Mouse (Mus musculus) left cerebral cortex, postnatal 25 days (tissue): ENCODE results near the gene Gm44579. TPM values are rescaled to one million over a fixed set of nuclear protein-coding genes. Genes with fewer than 3 reads are reported as not detected.
A peak's percentile ranks its signal among the peaks of the same experiment; 100 is the strongest.

ENCODE experiments used
- DNase-seq, 2 experiments: peaks; one replicate each; pipeline ENCODE4 v3.0.0; 2022; ENCODE audit warnings: low spot score in 2 of 2, mixed read lengths in 1 of 2
- intact Hi-C: fragments of 180-260 bp; cut with DNase I; formaldehyde crosslinking; loops from one replicate; pipeline ENCODE4 v1.15.1; 2025
- total RNA-seq, 2 experiments: library from RNA; stranded (reverse); gene quantifications; 2 replicates each; pipeline ENCODE4 v1.2.3; 2021

Gene Gm44579
- total RNA-seq, 2 experiments from 2014 or later, result not detected

GRCm38 (mm10) chr15:98144861-98145507, 75.8 kb downstream of the Gm44579 start:
- DNase-seq, result no peak
- intact Hi-C loops, result loop anchor here (2.0 kb wide), 1 partner anchor 52 kb away; the partner anchor contains the start of genes Pfkm and Senp1

GRCm38 (mm10) chr15:98142515-98142914, 78.3 kb downstream of the Gm44579 start:
- peak in 1 of 2 experiments; percentile 34 for DNase-seq
- intact Hi-C loops, result loop anchor here (2.0 kb wide), 1 partner anchor 34 kb away; no protein-coding TSS in a partner anchor

- no peak for DNase-seq
- intact Hi-C loops, result no loop called here
These were observed 80.0 kb downstream of the Gm44579 start for GRCm38 (mm10) chr15:98140809-98141208.

GRCm38 (mm10) chr15:98139763-98140162, 81.0 kb downstream of the Gm44579 start:
- no peak for DNase-seq
- intact Hi-C loops, result no loop called here

- DNase-seq, result no peak
- intact Hi-C loops, result no loop called here
These were observed 83.9 kb downstream of the Gm44579 start for GRCm38 (mm10) chr15:98136871-98137270.

Other genes with a start within 250 kb of the Gm44579 start
- under 1 TPM; 0.18 to 0.48 TPM for gene Col2a1, start 216.3 kb downstream of the Gm44579 start, total RNA-seq
- 100 to 1,000 TPM; 398 to 408 TPM for gene Pfkm, start 128.4 kb downstream of the Gm44579 start, total RNA-seq
- gene Senp1, start 127.2 kb downstream of the Gm44579 start, total RNA-seq, result 10 to 100 TPM in 1 of 2 experiments, 1 to 10 TPM in 1; 9.6 to 12.5 TPM
- 10 to 100 TPM; 46.5 to 48.0 TPM for gene Asb8, start 55.4 kb downstream of the Gm44579 start, total RNA-seq
- gene Ccdc184, start 53.8 kb downstream of the Gm44579 start, total RNA-seq, result 10 to 100 TPM; 18.8 to 21.1 TPM
- not detected for gene Olfr288, start 25.4 kb downstream of the Gm44579 start, total RNA-seq
- 1 to 10 TPM; 4.0 to 4.2 TPM for gene Olfr287, start 79 bp upstream of the Gm44579 start, total RNA-seq
- not detected for gene Olfr286, start 13.5 kb upstream of the Gm44579 start, total RNA-seq
- not detected for gene H1fnt, start 36.3 kb upstream of the Gm44579 start, total RNA-seq
- gene Zfp641, start 75.2 kb upstream of the Gm44579 start, total RNA-seq, result 1 to 10 TPM; 5.6 to 5.7 TPM
- not detected for gene Olfr285, start 96.4 kb upstream of the Gm44579 start, total RNA-seq
- gene Olfr284, start 120.0 kb upstream of the Gm44579 start, total RNA-seq, result not detected
- gene Olfr283, start 160.0 kb upstream of the Gm44579 start, total RNA-seq, result not detected
- gene Olfr282, start 210.2 kb upstream of the Gm44579 start, total RNA-seq, result not detected
- not detected for gene Olfr281, start 231.6 kb upstream of the Gm44579 start, total RNA-seq
- not detected for gene OR5BS1P, start 248.9 kb upstream of the Gm44579 start, total RNA-seq